Mouse (Mus musculus) small intestine, adult 2 months (tissue): ENCODE measurements around the gene Amigo2.

Experiments used
- CTCF ChIP-seq: fragments of 200-500 bp; IDR thresholded peaks from 2 replicates; pipeline ENCODE4 v1.5.1; 2012; ENCODE audit warnings: low read depth, mild to moderate bottlenecking, control low read depth, inconsistent platforms, low read length, moderate library complexity, mixed read lengths; ENCODE audit not compliant: insufficient replicate concordance, insufficient read length; ENCODE audit errors: extremely low read depth
- POLR2A ChIP-seq: fragments of 200-500 bp; IDR thresholded peaks from 2 replicates; pipeline ENCODE4 v1.6.1; 2012; ENCODE audit warnings: low read depth, mild to moderate bottlenecking, control low read depth, inconsistent platforms, low read length, moderate library complexity

GRCm38 (mm10) chr15:97285665-97286212 is 38.7 kb upstream of the Amigo2 start:
- TF ChIP-seq POLR2A (no peak), CTCF (no peak)
